Mouse (Mus musculus): ENCODE data around the gene Slx1b. TPM values are rescaled to one million over a fixed set of nuclear protein-coding genes. Genes with fewer than 3 reads are reported as not detected.
A peak's percentile ranks its signal among the peaks of the same experiment; 100 is the strongest.

The Slx1b gene
- polyA plus RNA-seq, 1 experiment from 2014 or later, result 14.8 TPM

DNA sequence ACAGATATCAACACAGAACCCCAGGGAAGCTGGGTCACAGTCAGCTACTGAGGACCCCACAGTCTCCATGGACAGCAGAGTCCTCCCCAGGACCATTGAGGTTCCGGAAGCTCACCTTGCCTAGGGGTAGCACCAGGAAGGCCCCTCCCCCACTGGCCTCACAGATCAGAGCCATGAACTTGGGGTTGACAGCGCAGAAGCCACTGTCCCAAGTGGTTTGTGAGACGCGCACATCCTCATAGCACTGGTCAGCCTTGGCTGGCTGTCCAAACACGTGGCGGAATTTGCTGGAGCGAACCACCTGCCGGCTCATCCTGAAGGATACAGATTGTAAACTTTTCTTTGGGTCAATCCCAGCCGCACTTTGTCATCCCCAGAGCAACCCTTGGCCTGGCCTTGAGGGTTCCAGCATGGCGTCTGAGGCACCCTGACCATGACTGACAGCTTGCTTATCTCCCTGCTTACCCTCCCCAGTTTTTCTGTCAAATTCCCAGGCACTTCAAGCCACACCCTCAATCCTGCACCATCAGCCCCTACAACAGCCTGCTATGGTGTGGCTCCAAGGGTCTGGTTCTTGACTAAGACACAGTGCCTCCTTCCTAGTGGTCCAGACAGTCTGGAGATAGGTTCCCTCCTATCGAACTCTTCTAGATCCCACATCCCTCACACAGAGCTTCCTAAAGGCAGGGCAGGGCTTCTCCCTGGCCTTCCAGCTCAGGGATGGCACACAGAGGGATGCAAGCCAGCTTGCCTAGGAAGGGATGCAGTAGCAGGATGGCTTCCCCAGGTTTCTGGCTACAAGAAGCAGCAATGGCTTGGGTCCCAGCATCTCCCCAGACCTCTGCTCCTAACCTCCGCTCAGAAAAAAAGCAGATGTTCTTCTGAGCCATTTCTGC, 7.5 kb upstream of the Slx1b start:
- DNase-seq (ENCODE audit: low read depth, low spot score), result no peak
- ChIA-PET CTCF (interaction anchor here (1.1 kb wide), 1 partner anchor 10 kb away, joined by 3 read pairs; no protein-coding TSS in a partner anchor), POLR2A (no interaction called here)
- H3K27me3 ChIP-seq, result peaks cover 5% of the 10 kb centered on the region
- in situ Hi-C loops (cut with MboI; ENCODE audit: low pct_unique_long_range_greater_than_20kb), result no loop called here
- TF ChIP-seq CTCF (IDR thresholded peaks at IDR 0.05), result no peak
- ATAC-seq, result no peak

DNA sequence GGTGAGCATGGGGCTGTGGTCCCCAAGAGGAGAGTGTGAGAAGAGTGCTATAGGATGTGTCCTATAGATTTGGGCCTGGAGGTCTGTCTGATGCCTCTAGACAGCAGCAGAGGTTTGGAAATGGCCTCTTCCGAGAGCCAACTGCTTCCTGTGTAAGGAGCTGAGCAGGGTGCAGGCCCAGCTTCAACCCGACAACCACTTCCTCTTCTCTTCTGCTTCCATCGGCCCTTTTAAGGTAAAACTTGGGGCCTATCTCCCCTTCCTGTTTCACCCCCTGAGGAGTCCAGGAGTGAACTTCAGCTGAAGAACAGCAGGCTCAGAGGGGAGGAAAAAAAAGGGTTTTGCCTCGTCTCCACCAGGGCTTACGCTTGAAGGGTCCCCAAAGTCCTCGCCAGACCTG, 6.8 kb upstream of the Slx1b start:
- POLR2A ChIA-PET, result no interaction called here

DNA sequence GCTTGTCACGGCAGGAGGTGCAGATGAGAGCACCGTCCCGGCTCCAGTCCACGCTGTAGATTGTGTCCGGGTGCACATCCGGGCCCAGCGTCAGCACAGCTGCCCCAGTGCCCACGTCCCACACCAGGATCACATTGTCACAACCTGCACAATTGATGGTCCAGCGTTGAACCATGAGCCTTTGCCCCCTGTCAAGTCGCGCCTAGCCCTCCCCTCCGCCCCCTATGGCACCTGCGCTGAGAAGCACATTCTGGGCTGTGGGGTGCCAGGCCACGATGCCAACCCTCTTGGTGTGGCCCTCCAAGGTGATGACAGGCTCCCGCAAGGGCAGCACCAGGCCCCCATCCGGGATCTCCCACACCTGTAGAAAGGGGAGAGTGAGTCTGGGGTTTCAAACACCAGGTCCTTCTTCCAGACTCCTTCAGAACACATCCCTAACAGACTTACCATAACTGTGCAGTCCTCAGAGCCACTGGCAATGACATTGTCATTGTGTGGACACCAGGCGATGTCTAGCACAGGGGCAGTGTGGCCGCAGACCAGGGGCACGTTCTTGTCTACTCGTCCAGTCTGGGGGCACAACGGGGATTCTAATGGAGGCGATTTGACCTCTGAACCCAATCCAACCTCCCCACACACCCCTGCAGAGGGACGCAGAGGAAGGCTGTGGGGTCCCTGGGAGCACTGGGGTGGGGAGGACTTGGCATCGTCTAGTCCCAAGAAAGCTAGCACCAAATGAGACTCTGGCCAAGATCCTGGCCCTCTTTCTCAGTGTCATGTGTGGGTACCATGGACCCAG, 6.2 kb upstream of the Slx1b start:
- TF ChIP-seq CTCF (IDR thresholded peaks at IDR 0.05), result no peak
- in situ Hi-C loops (cut with MboI; ENCODE audit: low pct_unique_long_range_greater_than_20kb), result no loop called here
- H3K27me3 ChIP-seq, result peaks cover 5% of the 10 kb centered on the region
- POLR2A ChIA-PET, result no interaction called here
- CTCF ChIA-PET, result interaction anchor here (0.6 kb wide), 1 partner anchor 15 kb away, joined by 3 read pairs; no protein-coding TSS in a partner anchor
- ATAC-seq, result no peak
- DNase-seq (ENCODE audit: low read depth, low spot score), result no peak

More for the DNA sequence above, 6.8 kb upstream of the Slx1b start:
- CTCF ChIA-PET, result interaction anchor here (0.6 kb wide), 1 partner anchor 14 kb away, joined by 3 read pairs; no protein-coding TSS in a partner anchor
- peaks cover 5% of the 10 kb centered on the region for H3K27me3 ChIP-seq
- ATAC-seq (no peak), DNase-seq (ENCODE audit: low read depth, low spot score) (no peak)
- TF ChIP-seq CTCF (IDR thresholded peaks at IDR 0.05), result no peak
- in situ Hi-C loops (cut with MboI; ENCODE audit: low pct_unique_long_range_greater_than_20kb), result no loop called here

DNA sequence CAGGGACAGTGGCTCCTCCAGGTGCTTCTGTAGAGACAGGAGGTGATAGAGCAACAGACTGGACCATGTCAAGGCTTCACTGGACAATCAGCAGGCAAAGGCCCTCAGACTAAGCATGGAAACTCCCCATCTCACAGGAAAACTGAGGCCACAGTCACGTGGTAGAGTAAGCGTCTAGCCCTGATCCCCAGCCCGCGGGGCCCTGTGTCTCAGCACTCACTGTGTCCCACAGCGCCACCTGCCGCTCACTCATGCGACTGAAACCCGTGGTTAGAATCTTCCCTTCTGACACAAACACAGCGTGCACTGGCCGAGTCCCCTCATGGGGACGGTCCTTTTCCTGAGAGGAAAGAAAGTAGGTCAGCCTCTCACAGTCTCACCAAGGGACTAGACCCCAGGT, 5.5 kb upstream of the Slx1b start:
- CTCF ChIA-PET, result interaction anchor here (1.0 to 1.5 kb wide), 3 partner anchors 12 to 54 kb away, joined by 3 read pairs; no protein-coding TSS in a partner anchor
- ATAC-seq (peak; percentile 63), DNase-seq (ENCODE audit: low read depth, low spot score) (no peak)
- in situ Hi-C loops (cut with MboI; ENCODE audit: low pct_unique_long_range_greater_than_20kb), result no loop called here
- H3K27me3 ChIP-seq, result peaks cover 5% of the 10 kb centered on the region
- POLR2A ChIA-PET, result no interaction called here
- no peak for TF ChIP-seq CTCF (IDR thresholded peaks at IDR 0.05)

DNA sequence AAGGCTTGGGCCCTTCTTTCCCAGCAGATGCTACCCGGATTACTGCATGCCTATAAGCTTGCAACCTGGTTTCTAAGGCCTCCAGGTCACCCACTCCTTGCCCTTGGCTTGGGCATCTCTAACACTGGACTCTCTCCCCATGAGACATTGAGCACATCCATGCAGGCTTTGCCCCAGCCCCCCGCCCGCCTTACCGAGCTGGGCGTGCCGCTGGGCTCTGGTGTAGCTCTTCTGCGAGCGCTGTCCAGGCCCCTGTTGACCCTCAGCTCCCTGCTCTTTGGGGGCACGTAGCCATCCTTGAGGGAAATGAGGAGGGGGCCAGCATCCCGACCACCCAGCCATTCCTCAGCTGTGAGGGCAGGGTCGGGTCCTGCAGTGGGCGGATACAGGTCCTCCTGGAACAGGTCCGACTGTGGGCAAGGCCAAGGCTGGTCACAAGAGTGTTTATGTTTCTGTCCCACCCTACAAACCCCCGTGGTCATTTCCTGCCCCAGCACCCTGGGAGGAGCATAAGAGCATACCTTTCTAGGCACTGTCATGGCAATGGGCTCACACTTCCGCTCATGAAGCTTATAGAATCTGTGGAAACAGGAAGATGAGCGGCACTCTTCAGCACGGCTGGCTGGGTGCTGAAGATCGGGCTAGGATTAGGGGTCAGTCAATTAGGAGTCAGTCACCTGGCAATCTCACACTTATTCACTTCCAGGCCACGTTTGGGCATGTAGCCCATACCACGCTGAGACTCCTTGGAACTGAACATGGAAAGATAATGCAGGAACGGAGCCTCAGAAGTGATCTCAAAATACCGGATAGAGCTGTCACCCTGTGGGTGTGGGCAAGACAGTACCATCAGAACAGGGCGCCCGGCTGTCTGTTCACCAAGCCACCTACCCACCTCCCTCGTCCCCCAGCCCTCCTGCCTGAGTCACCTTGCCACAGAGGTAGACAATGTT, 4.8 kb upstream of the Slx1b start:
- CTCF ChIA-PET, result interaction anchor here (1.0 to 1.5 kb wide), 3 partner anchors 13 to 54 kb away, joined by 3 read pairs; no protein-coding TSS in a partner anchor
- ATAC-seq, result no peak

DNA sequence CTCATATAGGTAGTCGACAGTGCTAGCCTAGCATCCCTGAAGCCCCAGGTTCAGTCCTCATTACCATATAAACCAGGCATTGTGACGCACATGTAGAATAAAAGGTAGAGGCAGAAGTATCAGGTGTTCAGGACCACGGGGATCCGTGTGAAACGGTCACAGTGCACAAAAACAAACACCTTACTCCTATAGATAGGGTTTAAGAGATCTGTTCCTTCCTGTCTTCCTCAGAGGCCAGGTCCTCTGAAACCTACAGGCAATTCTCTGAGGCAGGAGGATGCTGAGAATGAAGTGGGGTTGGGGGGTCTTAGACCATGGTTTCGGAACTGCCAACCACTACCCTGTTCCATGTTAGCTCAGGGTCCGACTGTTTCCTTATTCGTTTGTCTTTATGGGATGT, 2.3 kb upstream of the Slx1b start:
- CTCF ChIA-PET, result no interaction called here
- DNase-seq (ENCODE audit: low read depth, low spot score) (no peak), ATAC-seq (no peak)
- POLR2A ChIA-PET, result no interaction called here
- no peak for TF ChIP-seq CTCF (IDR thresholded peaks at IDR 0.05)
- in situ Hi-C loops (cut with MboI; ENCODE audit: low pct_unique_long_range_greater_than_20kb), result no loop called here
- H3K27me3 ChIP-seq, result no peaks in the 10 kb centered on the region

More for the DNA sequence above, 4.8 kb upstream of the Slx1b start:
- no peak for TF ChIP-seq CTCF (IDR thresholded peaks at IDR 0.05)
- DNase-seq (ENCODE audit: low read depth, low spot score), result no peak
- POLR2A ChIA-PET, result no interaction called here
- in situ Hi-C loops (cut with MboI; ENCODE audit: low pct_unique_long_range_greater_than_20kb), result no loop called here
- peaks cover 5% of the 10 kb centered on the region for H3K27me3 ChIP-seq

DNA sequence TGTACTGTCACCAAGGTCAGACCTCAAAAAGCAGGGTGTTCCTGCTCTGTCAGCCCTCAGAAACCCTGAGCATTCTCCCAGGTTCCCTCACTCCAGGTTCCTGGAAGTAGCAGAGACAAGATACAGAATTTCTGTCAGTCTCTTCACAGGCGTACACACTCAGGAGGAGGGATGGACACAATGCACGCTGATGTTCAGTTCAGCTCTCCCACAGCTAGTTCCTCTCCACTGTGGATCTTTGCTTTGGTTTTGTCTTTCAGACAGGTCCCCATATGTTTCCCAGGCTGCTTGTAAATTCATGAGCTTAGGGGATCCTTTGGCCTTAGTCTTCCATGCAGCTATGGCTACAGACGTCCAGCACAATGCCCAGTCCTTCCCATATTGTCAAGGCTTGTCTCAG, 1.3 kb upstream of the Slx1b start:
- POLR2A ChIA-PET, result interaction anchor here (0.6 kb wide), 1 partner anchor 55 kb away, joined by 3 read pairs; no protein-coding TSS in a partner anchor
- no peak for ATAC-seq
- in situ Hi-C loops (cut with MboI; ENCODE audit: low pct_unique_long_range_greater_than_20kb), result no loop called here
- no peak for DNase-seq (ENCODE audit: low read depth, low spot score)
- no peak for TF ChIP-seq CTCF (IDR thresholded peaks at IDR 0.05)
- CTCF ChIA-PET, result interaction anchor here (1.2 kb wide), 1 partner anchor 42 kb away, joined by 3 read pairs; no protein-coding TSS in a partner anchor
- no peaks in the 10 kb centered on the region for H3K27me3 ChIP-seq

DNA sequence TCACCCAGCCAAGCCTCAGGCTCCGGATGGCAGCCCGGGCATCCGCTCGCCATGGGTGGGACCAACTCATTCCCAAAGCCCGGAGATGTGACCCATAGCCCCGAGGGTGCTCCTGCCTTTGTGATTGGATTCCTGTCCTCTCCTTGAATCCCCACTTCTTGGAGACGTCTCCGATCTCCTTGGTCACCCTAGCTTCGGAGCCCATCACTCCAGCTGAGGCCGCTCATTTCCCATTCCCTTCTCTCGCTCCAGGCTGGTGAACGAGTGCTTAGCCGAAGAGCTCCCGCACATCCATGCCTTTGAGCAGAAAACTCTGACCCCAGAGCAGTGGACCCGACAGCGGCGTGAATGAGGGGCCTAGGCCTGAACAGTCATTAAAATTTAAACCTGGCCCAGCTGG, 719 bp upstream of the Slx1b start:
- CTCF ChIA-PET, result interaction anchor here (1.2 kb wide), 1 partner anchor 41 kb away, joined by 3 read pairs; no protein-coding TSS in a partner anchor
- in situ Hi-C loops (cut with MboI; ENCODE audit: low pct_unique_long_range_greater_than_20kb), result no loop called here
- ATAC-seq, result no peak
- TF ChIP-seq CTCF (IDR thresholded peaks at IDR 0.05), result no peak
- POLR2A ChIA-PET, result no interaction called here
- H3K27me3 ChIP-seq, result no peaks in the 10 kb centered on the region
- no peak for DNase-seq (ENCODE audit: low read depth, low spot score)

DNA sequence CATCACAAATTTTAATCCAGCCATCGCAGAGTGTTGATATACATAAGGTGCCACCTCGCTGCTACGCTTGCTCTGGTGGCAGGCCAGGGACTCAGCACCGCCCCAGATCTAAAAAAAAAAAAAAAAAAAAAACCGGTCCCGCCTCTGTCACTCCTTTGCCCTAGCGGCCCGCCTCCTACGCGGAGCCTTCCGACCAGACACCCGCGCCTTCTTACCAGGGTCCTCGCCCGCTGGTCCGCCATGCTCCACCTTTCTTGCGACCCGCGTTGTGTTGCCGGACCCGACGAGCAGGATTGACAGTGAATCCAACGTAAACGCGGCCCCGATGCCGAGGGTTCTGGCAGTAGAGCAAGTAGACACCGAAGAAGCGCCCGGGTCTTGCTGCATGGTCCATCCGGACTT, 373 bp downstream of the Slx1b start, which contains the start of gene Bola2:
Gene Bola2, plus strand, starts transcription at position 192 of the 402 bp plus-strand sequence.
- POLR2A ChIA-PET, result no interaction called here
- in situ Hi-C loops (cut with MboI; ENCODE audit: low pct_unique_long_range_greater_than_20kb), result no loop called here
- H3K27me3 ChIP-seq, result no peaks in the 10 kb centered on the region
- CTCF ChIA-PET, result interaction anchor here (1.0 kb wide), 1 partner anchor 11 kb away, joined by 3 read pairs; no protein-coding TSS in a partner anchor
- peak; percentile 33 for ATAC-seq
- no peak for DNase-seq (ENCODE audit: low read depth, low spot score)
- TF ChIP-seq CTCF (IDR thresholded peaks at IDR 0.05), result no peak

Data from Patski (cell line).